Mouse (Mus musculus) liver, embryonic 14.5 days (tissue): ENCODE results near the gene Olfr645. TPM values are rescaled to one million over a fixed set of nuclear protein-coding genes. Genes with fewer than 3 reads are reported as not detected.

Experiments used
- ATAC-seq: fragments of 200-750 bp; cut with Nextera tagmentation; 2 replicates; pipeline ENCODE4 v1.8.0; 2017; ENCODE audit warnings: moderate number of reproducible peaks, mild to moderate bottlenecking, moderate library complexity; ENCODE audit not compliant: insufficient read depth
- DNase-seq, 3 experiments: peaks; one replicate each; pipeline ENCODE4 v3.0.0-alpha.2; 2012 to 2013; ENCODE audit warnings: low read depth in 3 of 3, low spot score in 3 of 3
- H3K27ac ChIP-seq: fragments of 300-500 bp; sonication (generic); 2 replicates; pipeline ENCODE4 v1.5.1; 2014; ENCODE audit warnings: moderate library complexity, mild to moderate bottlenecking, control low read depth, inconsistent platforms
- H3K27me3 ChIP-seq: fragments of 300-500 bp; sonication (generic); 2 replicates; pipeline ENCODE4 v1.6.1; 2014; ENCODE audit warnings: mild to moderate bottlenecking, low read length, moderate library complexity; ENCODE audit not compliant: control insufficient read depth, insufficient read depth
- H3K36me3 ChIP-seq: fragments of 300-500 bp; sonication (generic); replicated peaks from 2 replicates; pipeline ENCODE4 v1.6.1; 2014; ENCODE audit warnings: low read depth; ENCODE audit not compliant: control insufficient read depth, insufficient read depth
- H3K4me1 ChIP-seq, 2 experiments: fragments of 200-500 bp in 1 of 2; fragments of 300-500 bp in 1 of 2; sonication (generic) in 1 of 2; replicated peaks; 2 replicates each; pipeline ENCODE4 v1.6.1; 2012 to 2014; ENCODE audit warnings: antibody characterized with exemption in 1 of 2, inconsistent platforms in 1 of 2, low read length in 1 of 2; ENCODE audit not compliant: control insufficient read depth in 2 of 2, insufficient read depth in 2 of 2
- H3K4me2 ChIP-seq: fragments of 300-500 bp; sonication (generic); 2 replicates; pipeline ENCODE4 v1.6.1; 2014; ENCODE audit warnings: low read depth, mild to moderate bottlenecking, control low read depth, moderate library complexity
- H3K4me3 ChIP-seq, 2 experiments: fragments of 200-500 bp in 1 of 2; fragments of 300-500 bp in 1 of 2; sonication (generic) in 1 of 2; 2 replicates each; pipeline ENCODE4 v1.5.1; 2012 to 2014; ENCODE audit warnings: low read depth in 2 of 2, low read length in 2 of 2, mild to moderate bottlenecking in 2 of 2, control low read depth in 1 of 2, inconsistent platforms in 1 of 2, moderate library complexity in 1 of 2; ENCODE audit not compliant: insufficient read depth in 1 of 2
- H3K9ac ChIP-seq: fragments of 300-500 bp; sonication (generic); replicated peaks from 2 replicates; pipeline ENCODE4 v1.6.1; 2014; ENCODE audit warnings: mild to moderate bottlenecking, control low read depth, moderate library complexity
- H3K9me3 ChIP-seq: fragments of 300-500 bp; sonication (generic); 2 replicates; pipeline ENCODE4 v1.6.1; 2016; ENCODE audit warnings: low read length, mixed read lengths; ENCODE audit not compliant: control insufficient read depth
- CTCF ChIP-seq: IDR thresholded peaks from 2 replicates; pipeline ENCODE4 v1.5.1; 2016; ENCODE audit warnings: antibody characterized with exemption, low read depth, control low read depth
- EP300 ChIP-seq: IDR thresholded peaks from 2 replicates; pipeline ENCODE4 v1.6.1; 2016; ENCODE audit warnings: antibody characterized with exemption, low read depth
- WGBS: fragments of 180-500 bp; shearing (Covaris S2); extraction: QIAGEN DNeasy Blood & Tissue Kit; methylation state at CpG from one replicate; pipeline ENCODE4 v1.1.7; 2014; ENCODE audit not compliant: insufficient replicate concordance; 5-methylcytosine and 5-hydroxymethylcytosine counted together
- polyA plus RNA-seq, 2 experiments: library from polyadenylated mRNA; depleted of rRNA in 1 of 2; stranded (reverse) in 1 of 2; unstranded in 1 of 2; fragments of >200 nt; fragmentation: Nextera tagmentation in 1 of 2; extraction: Ambion mirVana in 1 of 2; gene quantifications; 2 replicates each; pipeline versions ENCODE4 v1.2.1 to v1.2.3; 2012 to 2014

Olfr645 gene
- polyA plus RNA-seq (2012; rRNA removed) (not detected in 2 replicates), polyA plus RNA-seq (2014; fragmentation: Nextera tagmentation; extraction: Ambion mirVana) (not detected in 2 replicates)

GRCm38 (mm10) chr7:104085365-104085764, at the start of gene Olfr645:
TSS of gene Olfr645 (minus strand) at chr7:104085465.
- Histone ChIP-seq H3K36me3 (no peaks in the 10 kb centered on the region), H3K9ac (no peak within 1 kb of the TSS), H3K27me3 (no peaks in the 10 kb centered on the region), H3K27ac (no peak within 1 kb of the TSS), H3K4me3 (no peak within 1 kb of the TSS), H3K9me3 (no peaks in the 10 kb centered on the region), H3K4me2 (no peak within 1 kb of the TSS), H3K4me1 (no peaks in the 10 kb centered on the region)
- no peak for DNase-seq
- no peak for ATAC-seq
- WGBS, result 48% methylated on average over 1 of the region's 1 CpGs
- TF ChIP-seq EP300, result no peak
- TF ChIP-seq CTCF, result no peak

GRCm38 (mm10) chr7:104129726-104130125, 44.5 kb upstream of the Olfr645 start, which contains the start of gene Ubqln5:
TSS of gene Ubqln5 (minus strand) at chr7:104129826.
- ATAC-seq, result no peak
- WGBS, result 75% methylated on average over 5 of the region's 5 CpGs

GRCm38 (mm10) chr7:104104757-104104972, 19.4 kb upstream of the Olfr645 start, which contains the start of gene Olfr646:
TSS of gene Olfr646 (plus strand) at chr7:104104873.
- H3K4me1 ChIP-seq, result peaks cover 0 to 2% of the 10 kb centered on the region in 2 experiments; a peak in 1 of 4 replicates
- H3K4me3 ChIP-seq, result no peak within 1 kb of the TSS
- DNase-seq (no peak), ATAC-seq (no peak)
- no peaks in the 10 kb centered on the region for H3K9me3 ChIP-seq
- no peak for TF ChIP-seq CTCF
- no peak for TF ChIP-seq EP300
- no peak within 1 kb of the TSS for H3K4me2 ChIP-seq
- no peaks in the 10 kb centered on the region for H3K36me3 ChIP-seq
- no peaks in the 10 kb centered on the region for H3K27me3 ChIP-seq
- H3K9ac ChIP-seq, result no peak within 1 kb of the TSS
- H3K27ac ChIP-seq, result no peak within 1 kb of the TSS

More at GRCm38 (mm10) chr7:104129726-104130125, 44.5 kb upstream of the Olfr645 start, which contains the start of gene Ubqln5:
- no peak within 1 kb of the TSS for H3K27ac ChIP-seq
- no peak within 1 kb of the TSS for H3K9ac ChIP-seq
- H3K4me2 ChIP-seq, result no peak within 1 kb of the TSS
- H3K4me1 ChIP-seq, result no peaks in the 10 kb centered on the region
- no peaks in the 10 kb centered on the region for H3K9me3 ChIP-seq
- no peaks in the 10 kb centered on the region for H3K27me3 ChIP-seq
- DNase-seq, result no peak
- no peak for TF ChIP-seq CTCF
- no peak for TF ChIP-seq EP300
- no peaks in the 10 kb centered on the region for H3K36me3 ChIP-seq
- H3K4me3 ChIP-seq, result no peak within 1 kb of the TSS

- TF ChIP-seq CTCF (no peak), EP300 (0 out of 2 replicates have a peak, but pooled peaks have one; percentile 18)
- H3K36me3 ChIP-seq, result no peaks in the 10 kb centered on the region
- H3K9me3 ChIP-seq, result no peaks in the 10 kb centered on the region
- H3K4me2 ChIP-seq, result no peak overlapping the region
- DNase-seq, result no peak
- peak; percentile 62; the same call in 1 of the 2 replicates for ATAC-seq
- H3K9ac ChIP-seq, result no peak overlapping the region
- WGBS, result 12% methylated on average over 4 of the region's 4 CpGs
- no peak overlapping the region for H3K4me3 ChIP-seq
- no peaks in the 10 kb centered on the region for H3K27me3 ChIP-seq
- no peak overlapping the region for H3K27ac ChIP-seq
- peaks cover 0 to 2% of the 10 kb centered on the region in 2 experiments; a peak in 1 of 4 replicates for H3K4me1 ChIP-seq
These were observed 18.9 kb upstream of the Olfr645 start for GRCm38 (mm10) chr7:104103913-104104756.

GRCm38 (mm10) chr7:104071769-104072168, 13.5 kb downstream of the Olfr645 start, which contains the start of gene Olfr644:
TSS of gene Olfr644 (minus strand) at chr7:104071869.
- WGBS, result 50% methylated on average over 2 of the region's 2 CpGs
- ATAC-seq (no peak), DNase-seq (no peak)
- H3K4me2 ChIP-seq, result no peak within 1 kb of the TSS
- no peaks in the 10 kb centered on the region for H3K4me1 ChIP-seq
- no peaks in the 10 kb centered on the region for H3K9me3 ChIP-seq
- no peaks in the 10 kb centered on the region for H3K36me3 ChIP-seq
- no peak within 1 kb of the TSS for H3K4me3 ChIP-seq
- no peak within 1 kb of the TSS for H3K27ac ChIP-seq
- no peak within 1 kb of the TSS for H3K9ac ChIP-seq
- no peaks in the 10 kb centered on the region for H3K27me3 ChIP-seq
- TF ChIP-seq CTCF (no peak), EP300 (no peak)
